Mouse (Mus musculus): ENCODE measurements around the gene Me1.

The Me1 gene

DNA sequence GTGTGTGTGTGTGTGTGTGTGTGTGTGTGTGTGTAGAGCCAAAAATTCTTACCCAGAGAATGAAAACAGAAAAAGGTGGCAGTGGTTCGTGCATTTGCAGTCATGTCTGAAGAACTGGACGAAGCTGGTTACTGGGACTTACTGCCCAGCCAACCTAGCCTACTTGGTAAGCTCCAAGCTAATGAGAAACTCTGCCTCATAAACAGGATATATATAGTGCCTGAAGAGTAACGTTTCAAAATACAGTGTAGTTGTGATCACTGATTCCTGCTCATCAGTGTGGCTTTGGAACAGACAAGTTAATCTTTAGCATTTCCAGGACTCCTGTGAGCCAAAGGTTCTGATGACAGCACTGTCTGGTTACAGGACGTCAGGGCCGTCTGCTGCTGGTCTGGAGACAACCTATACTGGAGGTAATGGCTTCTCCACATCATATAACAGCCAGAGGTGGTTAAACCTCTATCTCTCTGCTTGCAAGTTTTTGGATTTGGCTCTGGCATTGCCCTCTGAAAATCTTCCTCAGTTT is 146.1 kb downstream of the Me1 start:
- no peak for DNase-seq (ENCODE audit: low spot score in 2 of 2)

DNA sequence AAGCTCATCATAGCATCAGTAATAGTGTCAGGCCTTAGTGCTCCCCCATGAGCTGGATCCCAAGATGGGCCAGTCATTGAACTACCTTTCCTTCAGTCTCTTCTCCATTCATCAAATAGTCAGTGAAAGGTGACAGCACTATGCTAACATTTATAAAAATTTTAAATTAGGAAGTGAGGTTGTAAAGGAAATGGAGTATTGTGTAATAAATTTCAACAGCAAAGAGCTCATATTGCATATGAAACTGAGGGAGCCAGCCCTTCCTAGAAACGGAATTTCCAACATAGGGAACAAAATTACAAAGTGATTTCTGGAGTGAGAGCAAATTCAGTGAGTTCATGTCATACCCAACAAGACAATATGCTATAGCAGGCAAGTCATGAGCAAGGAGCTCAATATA is 151.2 kb downstream of the Me1 start:
- DNase-seq (ENCODE audit: low spot score in 2 of 2): no peak

DNA sequence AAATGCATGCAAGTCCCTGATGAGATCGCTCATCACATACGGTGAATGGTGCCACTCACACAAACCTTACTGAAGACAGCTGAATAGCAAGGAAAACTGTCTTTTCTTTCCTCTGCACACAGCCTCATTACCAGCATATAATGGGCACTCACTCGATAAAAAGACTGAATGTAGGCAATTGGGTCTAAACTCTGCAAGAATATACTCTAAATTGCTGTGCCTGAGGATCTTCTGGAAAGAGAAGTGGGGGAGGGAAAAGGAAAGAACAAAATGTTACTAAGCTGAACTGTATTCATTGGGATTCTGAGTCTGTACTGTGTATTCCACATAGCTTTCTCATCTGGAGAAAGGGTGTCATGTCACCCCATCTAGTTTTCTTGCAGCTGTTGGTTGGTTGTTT is 152.3 kb downstream of the Me1 start:
- DNase-seq (ENCODE audit: low spot score in 2 of 2): no peak

DNA sequence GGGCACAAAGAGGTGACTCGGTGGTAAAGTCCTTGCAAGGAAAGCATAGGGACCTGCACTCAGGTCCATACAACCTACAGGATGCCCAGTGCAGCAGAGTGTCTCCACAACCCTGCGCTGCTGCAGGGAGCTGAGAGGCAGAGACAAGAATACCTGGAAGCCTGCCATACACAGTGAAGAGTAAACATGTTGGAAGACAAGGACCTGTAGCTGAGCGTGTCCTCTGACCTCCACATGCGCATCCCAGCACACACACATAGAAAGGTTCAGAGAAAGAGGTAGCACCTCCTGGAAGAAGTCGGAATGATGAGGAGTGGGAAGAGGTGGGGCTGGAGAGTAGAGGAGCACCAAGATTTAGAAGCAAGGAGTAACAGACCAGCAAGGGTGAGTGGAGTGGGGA is 161.7 kb downstream of the Me1 start:
- DNase-seq (ENCODE audit: low spot score in 2 of 2): no peak

All from right cerebral cortex, adult 2 months (tissue).